Mouse (Mus musculus): ENCODE results near the gene Usp25.

GRCm38 (mm10) chr16:77153216-77153715 lies 139.8 kb downstream of the Usp25 start:
- TF ChIP-seq ZNF384 (IDR thresholded peaks at IDR 0.05; ENCODE audit: low read depth, low read length) = no peak
- no peak for TF ChIP-seq ZC3H11A (IDR thresholded peaks at IDR 0.05; ENCODE audit: borderline replicate concordance, low read depth, low read length)
- no peak for TF ChIP-seq MAFK (IDR thresholded peaks at IDR 0.05; ENCODE audit: insufficient read depth, low read depth, low read length)
